Mouse (Mus musculus) cerebellum, adult 2 months (tissue): ENCODE results near the gene Iqgap1.

ENCODE experiments used
- CTCF ChIP-seq: fragments of 200-500 bp; IDR thresholded peaks from 2 replicates; pipeline ENCODE4 v1.5.1; 2011; ENCODE audit warnings: low read depth, mild to moderate bottlenecking, control low read depth, low read length, moderate library complexity, borderline replicate concordance; ENCODE audit not compliant: insufficient read depth
- POLR2A ChIP-seq: fragments of 200-500 bp; IDR thresholded peaks from 2 replicates; pipeline ENCODE4 v1.6.1; 2011; ENCODE audit warnings: low read length, control low read depth, borderline replicate concordance; ENCODE audit not compliant: insufficient read depth

- TF ChIP-seq CTCF (no peak), POLR2A (no peak)
These were observed 121.7 kb downstream of the Iqgap1 start for GRCm38 (mm10) chr7:80704066-80704465.
